Mouse (Mus musculus): ENCODE results near the gene Orm1.

The Orm1 gene

DNA sequence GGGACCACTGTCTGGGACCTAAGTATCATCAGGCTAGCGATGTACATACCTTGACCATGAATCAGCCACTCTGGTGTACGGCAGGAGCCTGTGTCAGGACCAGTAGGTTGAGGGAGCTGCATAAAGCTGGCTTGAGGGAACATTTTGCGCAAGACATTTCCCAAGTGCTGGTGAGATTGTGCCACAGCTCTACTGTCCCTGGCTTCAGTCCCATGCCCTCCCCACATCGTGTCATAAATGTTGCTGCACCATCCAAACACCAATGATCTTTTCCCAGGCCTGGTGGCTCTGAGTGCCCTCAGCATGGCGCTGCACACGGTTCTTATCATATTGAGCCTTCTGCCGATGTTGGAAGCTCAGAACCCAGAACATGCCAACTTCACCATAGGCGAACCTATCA is at the start of gene Orm1:
Orm1 (plus strand) TSS at position 266 of the 400 bp plus-strand sequence.
- peak; percentile 48 for DNase-seq (ENCODE audit: low spot score)

DNA sequence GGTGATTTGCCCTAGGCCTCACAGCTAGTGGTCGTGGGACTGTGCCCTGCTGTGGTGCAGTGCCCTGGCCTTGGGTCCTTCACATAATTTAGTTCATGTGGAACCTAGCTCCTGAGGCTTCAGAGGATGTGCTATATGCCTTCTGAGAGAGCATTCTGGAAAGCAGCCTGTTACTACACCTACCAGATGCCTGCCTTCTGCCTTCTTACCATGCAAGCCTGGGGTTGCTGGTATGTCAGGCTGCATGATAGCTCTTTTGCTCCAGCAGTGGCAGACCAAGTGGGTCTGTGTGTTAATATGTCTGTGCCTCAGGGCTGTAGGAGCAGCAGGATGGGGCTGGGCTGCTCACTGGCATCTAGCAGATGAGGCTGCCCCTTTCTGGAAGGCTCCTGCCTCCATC is 48.7 kb upstream of the Orm1 start:
- no peak for DNase-seq (ENCODE audit: low spot score)

DNA sequence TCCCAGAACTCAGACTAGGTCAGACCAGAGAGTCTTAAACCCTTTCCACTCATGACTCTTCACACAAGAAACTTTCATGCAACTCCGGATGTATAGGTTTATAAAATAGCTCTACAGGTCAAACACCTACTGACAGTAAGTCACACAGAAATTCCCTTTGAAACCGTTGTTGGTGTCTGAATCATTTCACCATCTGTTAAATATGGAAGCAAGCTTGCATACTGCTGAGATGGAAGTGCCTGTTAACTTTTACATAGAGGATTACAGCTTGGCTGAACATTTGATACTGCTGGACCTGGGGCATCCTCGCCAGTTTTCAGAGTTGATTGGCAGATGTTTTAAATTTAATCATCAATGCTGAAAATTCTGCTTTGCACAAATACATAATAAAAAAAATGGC is 48.1 kb upstream of the Orm1 start:
- DNase-seq (ENCODE audit: low spot score) = no peak

DNA sequence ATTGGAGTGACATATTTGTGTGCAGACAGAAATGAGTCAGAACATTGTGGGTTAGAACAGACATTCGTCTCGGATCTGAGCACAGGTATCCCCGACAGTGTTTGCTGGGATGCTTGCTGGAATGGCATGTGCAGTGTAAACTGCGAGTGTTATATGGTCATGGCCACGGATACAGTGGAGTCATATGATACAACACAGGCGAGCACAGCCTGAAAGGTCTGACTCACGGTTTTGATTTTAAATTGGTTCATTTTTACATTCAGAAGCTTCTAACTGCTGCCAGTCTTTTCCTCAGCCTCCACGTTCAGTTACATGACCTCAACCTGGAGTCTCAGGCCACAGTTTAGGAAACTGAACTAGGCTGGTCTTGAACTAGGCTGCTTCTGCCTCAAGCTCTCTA is 47.5 kb upstream of the Orm1 start:
- no peak for DNase-seq (ENCODE audit: low spot score)

DNA sequence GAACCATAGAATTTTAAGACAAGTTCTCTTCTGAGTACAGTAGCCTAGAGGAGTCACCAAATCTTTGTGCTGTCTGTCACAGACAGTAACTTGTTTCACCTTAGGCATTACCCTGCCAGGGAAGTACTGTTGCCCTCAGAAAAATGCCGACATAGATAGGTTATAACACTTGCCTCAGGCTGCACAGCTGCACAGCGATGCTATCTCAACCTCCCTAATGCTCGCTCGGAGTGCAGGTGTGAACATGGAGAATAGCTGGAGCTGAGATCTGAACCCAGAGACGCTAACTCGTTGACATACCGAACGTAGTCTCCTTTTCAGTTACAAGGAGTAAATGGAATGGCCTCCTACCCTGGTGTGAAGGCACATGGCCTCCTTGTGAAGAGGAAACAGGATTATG is 46.2 kb upstream of the Orm1 start:
- no peak for DNase-seq (ENCODE audit: low spot score)

DNA sequence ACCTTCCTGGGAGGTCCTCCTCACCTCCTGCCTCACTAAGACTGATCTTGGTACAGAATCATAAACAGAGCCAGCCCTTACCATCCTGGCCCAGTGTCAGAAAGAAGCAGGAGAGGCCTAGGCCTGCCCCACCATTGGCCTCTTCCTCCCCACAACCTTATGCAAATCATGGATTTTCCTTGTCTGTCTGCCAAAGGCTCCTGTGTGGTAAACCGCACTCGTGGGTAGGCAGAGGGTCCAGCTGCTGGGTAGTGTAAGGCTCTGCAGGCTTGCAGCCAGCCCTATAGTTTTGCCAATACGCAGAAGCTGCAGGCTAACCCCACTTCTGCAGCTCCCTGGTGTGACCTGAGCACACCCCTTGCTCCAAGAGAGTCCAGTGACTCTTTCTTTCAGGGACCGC is 41.7 kb upstream of the Orm1 start:
- DNase-seq (ENCODE audit: low spot score) = no peak

DNA sequence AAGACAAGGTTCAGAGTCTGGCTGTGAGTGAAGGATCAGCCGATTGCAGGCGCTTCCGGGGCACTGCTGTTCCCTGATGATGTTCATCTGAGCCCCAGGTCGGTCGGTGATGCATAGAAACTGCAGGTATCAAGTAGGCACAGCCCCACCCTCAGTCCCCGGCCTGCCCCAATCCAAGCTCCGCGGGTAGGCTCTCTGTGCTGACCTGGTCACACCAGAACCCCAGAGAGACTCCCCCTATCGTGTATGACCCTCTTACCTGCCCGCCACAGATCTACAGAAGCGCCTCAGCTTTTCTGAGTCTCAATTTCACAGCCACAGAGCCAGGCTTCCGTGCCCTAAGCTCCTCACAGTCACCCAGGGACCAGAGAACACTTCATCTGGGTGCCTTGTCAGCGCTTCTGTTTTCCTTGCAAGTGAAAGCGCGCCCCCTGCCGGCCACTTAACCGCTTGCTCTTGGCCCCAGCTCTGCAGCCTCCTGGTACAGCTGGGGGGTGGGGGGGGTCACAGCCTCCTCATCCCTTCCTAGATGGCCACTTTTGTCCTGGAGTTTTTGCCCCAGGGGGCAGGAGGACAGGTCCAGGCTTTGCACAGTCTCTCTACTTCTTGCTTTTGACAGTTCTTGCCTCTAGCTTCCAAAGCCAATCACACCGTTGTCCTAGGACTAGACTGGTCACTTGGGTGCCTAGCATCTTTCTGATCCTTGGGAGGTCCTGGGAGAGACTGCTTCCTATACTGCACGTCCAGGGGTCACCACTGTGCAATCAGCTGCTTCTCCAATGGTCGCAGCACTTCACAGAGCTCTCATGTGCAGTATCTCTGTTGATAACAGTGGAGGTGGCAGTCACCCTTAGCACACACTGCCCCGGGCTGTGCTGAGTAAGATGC is 36.9 kb upstream of the Orm1 start:
- peak; percentile 77 for DNase-seq (ENCODE audit: low spot score)

DNA sequence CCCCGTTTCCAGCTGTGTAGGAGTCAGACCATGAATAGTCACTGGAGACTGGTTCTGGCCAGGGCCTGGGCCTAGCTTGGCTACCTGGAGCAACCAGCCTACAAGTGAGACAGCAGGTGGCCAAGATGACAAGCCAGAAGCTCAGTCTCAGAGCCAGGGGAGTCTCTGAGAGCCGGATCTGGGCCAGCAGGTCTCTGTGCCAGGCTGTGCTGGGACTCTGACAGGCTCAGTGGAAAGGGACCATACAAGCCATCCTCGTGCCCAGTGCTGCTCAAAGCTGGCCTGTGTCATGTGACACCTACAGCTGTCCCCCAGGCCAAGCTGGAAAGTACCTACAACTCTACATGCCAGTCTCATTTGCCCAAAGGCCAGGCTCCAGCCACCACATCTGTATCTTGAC is 36.0 kb upstream of the Orm1 start:
- no peak for DNase-seq (ENCODE audit: low spot score)

DNA sequence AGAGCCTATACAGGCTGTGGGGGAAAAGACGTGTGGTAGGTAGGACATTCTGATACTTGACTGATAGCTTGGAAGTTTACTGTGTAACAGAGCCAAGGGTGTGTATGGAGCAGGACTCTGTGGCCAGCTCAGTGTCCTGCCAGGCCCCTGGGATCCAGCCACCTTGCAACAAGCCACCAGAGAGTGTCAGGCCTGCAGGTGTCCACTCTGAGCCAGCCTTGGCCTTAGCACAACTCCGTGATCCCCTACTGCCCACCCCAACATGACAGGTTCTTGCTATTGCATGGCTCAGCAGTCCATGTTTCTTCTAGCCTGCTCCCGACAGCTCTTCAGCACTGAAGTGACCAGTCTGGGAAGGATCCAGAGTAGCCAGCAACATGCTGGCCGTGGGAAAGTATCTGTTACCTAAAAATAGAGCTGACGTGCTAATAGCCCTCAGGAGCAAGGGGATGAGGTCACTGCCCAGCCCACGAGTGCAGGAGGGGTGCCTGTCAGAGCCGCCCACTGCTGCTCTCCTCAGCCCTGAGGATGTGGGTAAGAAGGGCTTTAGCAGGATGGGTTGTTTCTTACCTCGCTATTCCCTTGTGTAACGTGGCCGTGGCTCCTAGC is 34.0 kb upstream of the Orm1 start:
- peak; percentile 44 for DNase-seq (ENCODE audit: low spot score)

DNA sequence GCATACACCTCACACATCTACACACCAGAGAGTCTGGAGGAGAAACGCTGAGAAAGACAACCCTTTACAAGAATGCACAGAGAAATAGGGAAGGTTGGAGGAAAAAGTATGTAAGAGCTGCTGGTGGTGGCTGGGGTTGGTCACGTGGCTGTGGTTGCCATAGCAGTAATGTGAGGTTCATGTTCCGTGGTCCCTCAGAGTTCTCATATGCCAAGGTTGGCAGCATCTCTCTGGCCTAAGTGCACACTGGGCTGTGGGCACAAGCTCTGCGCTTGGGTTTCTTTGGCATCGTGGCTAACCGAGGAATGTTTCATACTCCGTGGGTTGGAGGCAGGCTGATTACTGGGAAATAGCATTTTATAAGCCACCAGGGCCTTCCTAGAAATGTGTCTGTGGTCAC is 32.9 kb upstream of the Orm1 start:
- DNase-seq (ENCODE audit: low spot score) = no peak

DNA sequence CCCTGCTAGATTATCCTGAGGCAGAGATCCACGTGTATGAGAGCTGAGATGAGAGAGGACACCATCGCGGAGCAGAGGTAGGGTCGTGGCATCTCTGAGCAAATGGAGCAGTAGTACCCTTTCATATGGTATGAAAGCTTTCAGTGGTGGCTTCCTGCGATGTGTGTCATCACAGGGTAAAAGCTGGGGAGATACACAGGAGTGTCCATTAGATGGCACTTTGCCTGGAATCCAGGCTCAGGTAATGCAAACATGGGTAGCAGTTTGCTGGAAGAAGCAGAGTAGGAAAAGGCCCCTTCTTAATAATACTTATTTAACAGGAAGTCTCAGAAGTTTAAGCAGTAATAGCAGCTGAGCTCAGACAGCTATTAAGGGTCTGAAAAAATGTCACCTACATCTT is 30.3 kb upstream of the Orm1 start:
- no peak for DNase-seq (ENCODE audit: low spot score)

DNA sequence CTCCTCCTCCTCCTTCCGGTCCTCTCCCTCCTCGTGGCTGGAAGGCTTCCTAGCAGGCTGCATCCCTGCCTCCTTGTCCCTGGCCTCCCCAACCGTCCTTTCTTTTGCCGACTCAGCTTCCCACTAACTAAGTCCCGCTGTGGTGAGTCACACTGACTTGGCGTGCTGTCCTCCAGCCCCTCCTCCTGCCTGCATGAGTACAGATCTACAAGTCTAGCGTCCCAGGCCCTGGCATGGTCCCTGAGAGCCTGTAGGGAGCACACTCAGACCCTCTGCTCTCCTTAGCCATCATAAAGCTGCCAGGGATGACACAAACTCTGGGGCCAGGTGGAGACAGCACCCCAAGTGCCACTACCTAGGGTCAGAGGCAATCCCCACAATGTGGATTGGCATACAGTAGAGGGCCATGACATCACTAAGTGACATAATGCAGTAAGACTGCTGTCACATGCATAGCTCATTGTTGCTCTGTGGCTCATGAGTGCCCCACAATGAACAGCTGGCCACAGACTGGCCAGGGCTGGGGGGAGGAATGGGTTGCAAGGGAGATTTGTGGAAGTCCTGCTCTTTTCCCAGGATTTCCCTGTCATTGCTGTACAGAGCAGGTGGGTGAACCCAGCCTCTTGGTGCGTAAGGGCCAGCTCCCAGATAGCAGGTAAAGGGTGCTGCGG is 28.1 kb upstream of the Orm1 start:
- DNase-seq (ENCODE audit: low spot score) = peak; percentile 7

DNA sequence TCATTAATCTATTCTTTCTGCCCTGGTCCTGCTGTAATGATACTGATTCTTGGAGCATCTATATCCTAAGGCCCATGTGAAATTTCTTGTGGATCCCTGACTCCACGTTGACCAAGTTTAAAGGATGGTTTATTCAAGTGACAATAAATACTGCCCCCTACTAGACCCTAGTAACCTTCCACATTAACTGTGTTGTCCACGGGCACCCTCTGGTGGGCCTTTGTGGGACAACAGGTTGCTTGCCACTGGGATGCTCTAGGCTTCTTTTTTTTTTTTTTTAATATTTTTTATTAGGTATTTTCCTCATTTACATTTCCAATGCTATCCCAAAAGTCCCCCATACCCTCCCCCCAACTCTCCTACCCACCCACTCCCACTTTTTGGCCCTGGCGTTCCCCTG is 24.8 kb upstream of the Orm1 start:
- peak; percentile 25 for DNase-seq (ENCODE audit: low spot score)

DNA sequence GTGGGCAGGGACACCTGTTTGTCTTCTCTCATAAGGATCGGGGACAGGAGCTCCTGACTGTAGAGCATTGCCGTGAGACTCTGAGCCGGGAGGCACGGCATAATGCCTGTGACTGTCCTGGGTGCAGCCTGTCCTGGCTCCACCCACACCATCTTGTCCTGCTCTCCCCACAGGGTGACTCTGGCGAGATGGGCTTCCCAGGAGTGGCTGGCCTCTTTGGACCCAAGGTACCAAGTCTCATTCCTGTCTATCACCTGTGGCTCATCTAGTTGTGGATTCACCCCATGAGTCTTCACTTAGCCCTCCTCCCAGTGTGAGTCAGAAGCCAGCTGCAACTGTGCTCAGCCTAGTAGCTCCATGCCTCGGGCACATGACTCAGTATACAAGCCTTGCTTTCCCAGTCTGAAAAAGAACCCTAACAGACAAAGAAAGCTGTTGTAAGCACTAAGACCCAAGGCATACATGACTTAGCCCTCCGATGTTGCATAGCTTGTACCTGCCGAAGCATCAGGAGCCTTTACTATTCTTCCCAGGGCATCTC is 21.0 kb upstream of the Orm1 start:
- no peak for DNase-seq (ENCODE audit: low spot score)

DNA sequence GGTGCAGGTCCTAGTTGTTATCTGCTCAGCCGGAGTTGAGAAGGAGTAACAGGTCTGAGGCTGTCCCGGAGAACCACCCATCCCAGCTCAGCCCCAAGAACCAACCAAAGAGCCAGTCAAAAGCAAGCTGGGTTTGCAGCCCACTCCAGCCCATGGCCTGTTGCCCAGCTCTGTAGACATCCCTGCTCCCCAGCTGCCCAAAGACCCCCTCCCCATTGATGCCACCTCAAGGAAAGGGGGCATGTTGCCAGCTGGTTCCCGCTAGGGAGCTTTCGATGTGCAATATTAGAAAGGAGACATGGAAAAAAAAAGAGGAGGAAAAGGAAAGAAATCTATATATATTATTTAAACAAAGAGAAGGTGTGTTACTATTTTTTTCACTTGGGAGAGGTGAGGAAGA is 11.0 kb upstream of the Orm1 start:
- no peak for DNase-seq (ENCODE audit: low spot score)

DNA sequence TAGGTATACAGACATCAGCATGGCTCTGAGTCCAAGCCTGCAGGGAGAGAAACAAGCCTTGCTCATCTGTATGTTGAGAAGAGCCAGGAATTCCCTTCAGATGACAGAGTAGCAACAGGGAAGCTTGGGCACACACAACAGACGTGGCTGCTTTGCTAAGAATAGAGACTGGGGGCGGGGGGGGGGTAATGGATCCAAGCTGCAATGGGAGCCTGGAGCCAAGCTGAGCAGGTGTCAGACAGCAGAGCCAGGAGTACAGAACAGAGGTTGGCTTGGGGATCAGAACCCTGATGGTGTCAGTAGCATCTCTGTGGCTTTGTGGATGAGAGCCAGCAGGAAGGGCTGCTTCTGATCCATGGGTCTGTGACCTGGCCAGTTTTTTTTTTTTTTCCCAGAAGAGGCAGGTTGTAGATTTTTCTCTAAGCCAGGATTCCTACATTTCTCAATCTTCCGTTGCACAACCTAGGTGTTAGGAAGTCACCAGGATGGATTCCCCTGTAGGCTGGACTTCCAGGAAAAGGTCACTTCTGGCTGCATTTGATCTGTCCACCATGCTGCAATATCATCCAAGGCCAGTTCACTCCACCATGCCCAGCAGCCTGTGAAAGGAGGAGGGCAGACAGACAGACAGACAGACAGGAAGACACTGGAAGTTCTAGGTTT is 5.8 kb upstream of the Orm1 start:
- no peak for DNase-seq (ENCODE audit: low spot score)

DNA sequence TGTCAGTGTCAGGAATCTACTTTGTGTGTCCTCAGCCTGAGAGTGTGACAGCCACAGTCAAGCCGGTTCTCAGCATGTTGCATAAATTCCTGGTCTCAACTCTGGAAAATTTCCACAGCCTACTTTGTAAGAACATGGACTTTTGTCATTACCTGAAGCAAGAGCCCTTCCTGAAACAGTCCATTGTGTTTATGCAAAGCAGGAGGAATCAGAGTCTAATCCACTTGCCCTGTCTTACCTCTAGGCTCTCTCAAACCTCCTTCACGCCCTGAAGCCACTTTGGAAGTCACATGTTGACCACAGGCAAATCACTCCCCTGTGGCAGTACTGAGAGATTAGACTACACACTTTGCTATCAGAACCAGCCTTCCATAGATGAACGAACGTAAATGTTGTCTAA is 1.9 kb upstream of the Orm1 start:
- no peak for DNase-seq (ENCODE audit: low spot score)

DNA sequence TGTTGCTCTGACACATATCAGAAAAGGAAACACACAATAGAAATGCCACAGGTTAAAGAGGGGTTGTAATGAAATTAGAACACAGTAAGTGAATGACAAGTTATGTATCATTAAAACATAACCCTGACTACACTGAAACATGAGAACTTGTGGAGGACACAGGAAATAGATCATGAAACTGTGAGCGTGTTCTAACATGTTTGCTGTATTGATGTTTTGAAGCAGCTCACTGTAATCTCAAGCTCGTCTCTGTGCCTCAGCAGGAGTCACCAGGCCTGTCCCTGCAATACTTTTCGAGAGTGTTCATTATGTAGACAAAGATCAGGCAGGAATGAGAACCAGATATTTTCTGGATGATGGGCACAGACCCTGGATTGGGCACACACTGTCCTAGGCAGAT is 752 bp upstream of the Orm1 start:
- DNase-seq (ENCODE audit: low spot score) = no peak

DNA sequence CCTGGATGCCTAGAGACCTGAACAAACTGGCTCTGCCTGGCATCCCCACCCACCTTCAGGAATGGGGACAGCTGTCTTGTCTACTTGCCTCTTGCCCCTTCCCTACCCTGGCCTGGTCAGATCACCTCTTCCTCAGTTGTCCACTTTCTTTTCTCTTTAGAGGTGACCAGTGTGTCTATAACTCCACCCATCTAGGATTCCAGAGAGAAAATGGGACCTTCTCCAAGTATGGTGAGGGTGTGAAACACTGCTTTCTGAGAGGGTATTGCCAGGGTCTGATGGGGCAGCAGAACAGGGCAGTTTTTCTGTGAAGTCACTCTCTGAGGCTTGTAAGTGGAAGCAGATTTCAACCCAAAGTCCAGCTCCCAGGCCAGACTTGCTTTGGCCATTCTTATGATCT is 901 bp downstream of the Orm1 start:
- no peak for DNase-seq (ENCODE audit: low spot score)

DNA sequence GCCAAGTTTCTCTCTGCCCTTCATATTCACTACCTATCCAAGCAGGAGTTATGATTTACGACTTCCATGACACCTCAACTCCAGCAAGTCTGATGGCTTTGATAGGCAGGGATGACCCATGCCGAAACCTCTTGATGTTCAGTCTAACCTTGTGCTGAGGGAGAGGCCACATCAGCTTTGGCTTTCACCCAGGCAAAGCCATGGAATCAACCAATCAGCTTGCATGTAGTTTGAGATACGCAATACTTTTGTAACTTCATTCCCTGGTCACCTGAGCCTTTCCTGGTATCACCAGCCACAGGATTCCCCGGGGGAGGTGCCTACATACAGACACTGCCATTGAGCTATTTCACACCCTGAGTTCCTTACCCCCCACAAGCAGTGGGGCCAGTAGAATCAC is 2.3 kb downstream of the Orm1 start:
- no peak for DNase-seq (ENCODE audit: low spot score)

DNA sequence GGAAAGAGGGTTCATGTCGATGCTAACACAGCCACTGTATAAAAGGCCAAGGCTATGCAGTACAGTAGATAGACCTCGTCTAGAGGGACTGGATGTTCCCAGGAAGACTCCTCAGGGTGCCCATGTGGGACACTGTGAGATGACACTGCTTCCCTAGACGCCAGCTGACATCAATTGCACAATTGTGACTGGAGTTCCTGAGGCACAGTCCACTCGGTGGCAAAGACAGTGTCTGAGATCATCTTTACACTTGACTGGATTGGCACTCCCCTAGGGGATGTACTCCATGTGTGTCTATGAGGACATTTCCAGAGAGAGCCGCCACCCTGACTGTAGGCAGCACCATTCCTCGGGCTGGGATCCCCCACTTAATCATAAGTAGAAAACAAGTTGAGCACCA is 4.2 kb downstream of the Orm1 start:
- DNase-seq (ENCODE audit: low spot score) = no peak

DNA sequence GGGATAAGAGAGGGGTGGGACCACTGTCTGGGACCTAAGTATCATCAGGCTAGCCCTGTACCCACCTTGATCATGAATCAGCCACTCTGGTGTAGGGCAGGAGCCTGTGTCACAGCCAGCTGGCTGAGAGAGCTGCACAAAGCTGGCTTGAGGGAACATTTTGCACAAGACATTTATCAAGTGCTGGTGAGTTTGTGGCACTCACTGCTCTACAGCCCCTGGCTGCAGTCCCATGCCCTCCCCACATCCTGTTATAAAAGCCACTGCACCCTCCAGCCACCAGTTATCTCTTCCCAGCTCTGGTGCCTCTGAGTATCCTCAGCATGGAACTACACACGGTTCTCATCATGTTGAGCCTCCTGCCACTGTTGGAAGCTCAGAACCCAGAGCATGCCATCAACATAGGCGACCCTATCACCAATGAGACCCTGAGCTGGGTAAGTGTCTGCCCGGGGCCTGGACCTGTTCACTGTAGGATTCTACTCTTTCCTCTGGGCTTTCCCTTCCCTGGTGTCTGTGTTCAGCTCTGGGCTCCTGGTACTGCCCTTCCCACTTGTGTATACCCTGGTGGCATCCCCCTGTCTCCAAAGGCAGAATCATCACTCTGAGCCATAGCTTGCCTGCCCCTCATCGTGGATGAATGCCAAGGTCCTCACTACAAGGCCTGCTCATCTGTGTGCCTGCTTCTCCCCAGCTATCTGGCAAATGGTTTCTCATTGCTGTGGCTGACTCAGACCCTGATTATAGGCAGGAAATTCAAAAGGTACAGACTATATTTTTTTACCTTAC is 11.7 kb downstream of the Orm1 start, which contains the start of gene Orm3:
Orm3 (plus strand) TSS at position 286 of the 789 bp plus-strand sequence.
- DNase-seq (ENCODE audit: low spot score) = no peak

Measured in lung, postnatal 25 days (tissue).